Mouse (Mus musculus) liver, embryonic 14.5 days (tissue): ENCODE measurements around the gene Pnma3.
"Not testable (repeated sequence)": the region's sequence is repeated elsewhere in the genome, so short reads cannot be mapped to it uniquely, and the experiment has no call there.

Source experiments
- CTCF ChIP-seq: IDR thresholded peaks from 2 replicates; pipeline ENCODE4 v1.5.1; 2016; ENCODE audit warnings: antibody characterized with exemption, low read depth, control low read depth
- EP300 ChIP-seq: IDR thresholded peaks from 2 replicates; pipeline ENCODE4 v1.6.1; 2016; ENCODE audit warnings: antibody characterized with exemption, low read depth

DNA sequence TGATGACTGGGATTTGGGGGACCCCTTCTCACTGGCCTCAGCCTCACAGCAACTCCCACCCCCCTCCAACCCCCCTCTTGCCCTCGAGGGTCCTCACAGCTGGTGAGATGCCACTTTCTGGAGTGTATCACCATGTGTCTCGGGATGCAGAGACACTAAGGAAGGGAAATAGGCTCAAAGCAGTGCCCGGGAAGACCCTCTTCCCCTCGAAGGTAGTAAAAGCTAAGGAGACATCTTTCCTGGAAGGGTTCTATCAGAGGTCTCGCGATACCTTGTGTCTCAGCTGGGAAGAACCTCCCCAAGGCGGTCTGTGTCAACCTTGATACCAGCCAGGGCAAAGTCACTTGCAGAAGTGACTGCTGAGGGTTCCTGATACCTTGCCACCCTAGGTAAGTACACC is 52.2 kb downstream of the Pnma3 start, which contains the start of gene Gm14685:
- TF ChIP-seq CTCF, EP300: not testable (repeated sequence)
